Mouse (Mus musculus) stomach, postnatal 0 days (tissue): ENCODE data around the gene AI854703. TPM values are rescaled to one million over a fixed set of nuclear protein-coding genes. Genes with fewer than 3 reads are reported as not detected.

Experiments
- ATAC-seq: fragments of 200-750 bp; cut with Nextera tagmentation; 2 replicates; pipeline ENCODE4 v1.8.0; 2017; ENCODE audit not compliant: low FRiP score, low TSS enrichment
- DNase-seq: peaks from one replicate; pipeline ENCODE4 v3.0.0-alpha.2; 2016; ENCODE audit warnings: low spot score
- H3K27ac ChIP-seq: fragments of 300-500 bp; sonication (generic); replicated peaks from 2 replicates; pipeline ENCODE4 v1.5.1; 2014; ENCODE audit warnings: mild to moderate bottlenecking, control low read depth
- H3K27me3 ChIP-seq: fragments of 300-500 bp; sonication (generic); 2 replicates; pipeline ENCODE4 v1.6.1; 2014; ENCODE audit warnings: low read length; ENCODE audit not compliant: control insufficient read depth, insufficient read depth
- H3K36me3 ChIP-seq: fragments of 300-500 bp; sonication (generic); 2 replicates; pipeline ENCODE4 v1.6.1; 2014; ENCODE audit warnings: low read length, mixed read lengths; ENCODE audit not compliant: control insufficient read depth, insufficient read depth
- H3K4me1 ChIP-seq: fragments of 300-500 bp; sonication (generic); replicated peaks from 2 replicates; pipeline ENCODE4 v1.6.1; 2014; ENCODE audit warnings: antibody characterized with exemption; ENCODE audit not compliant: control insufficient read depth, insufficient read depth
- H3K4me2 ChIP-seq: fragments of 300-500 bp; sonication (generic); replicated peaks from 2 replicates; pipeline ENCODE4 v1.6.1; 2014; ENCODE audit warnings: low read depth, mild to moderate bottlenecking, control low read depth, moderate library complexity
- H3K4me3 ChIP-seq: fragments of 300-500 bp; sonication (generic); 2 replicates; pipeline ENCODE4 v1.5.1; 2014; ENCODE audit warnings: low read depth, low read length, control low read depth
- H3K9ac ChIP-seq: fragments of 300-500 bp; sonication (generic); 2 replicates; pipeline ENCODE4 v1.6.1; 2014; ENCODE audit warnings: mild to moderate bottlenecking, low read length, control low read depth, mixed read lengths
- H3K9me3 ChIP-seq: fragments of 300-500 bp; sonication (generic); 2 replicates; pipeline ENCODE4 v1.6.1; 2016; ENCODE audit warnings: low read length; ENCODE audit not compliant: control insufficient read depth
- CTCF ChIP-seq: IDR thresholded peaks from 2 replicates; pipeline ENCODE4 v1.5.1; 2016; ENCODE audit warnings: antibody characterized with exemption, low read depth, mild to moderate bottlenecking, moderate library complexity
- EP300 ChIP-seq: optimal IDR thresholded peaks from 2 replicates; pipeline ENCODE3; 2016; ENCODE audit warnings: antibody characterized with exemption
- WGBS: fragments of 180-500 bp; shearing (Covaris S2); extraction: QIAGEN DNeasy Blood & Tissue Kit; methylation state at CpG from one replicate; pipeline ENCODE4 v1.1.7; 2014; 5-methylcytosine and 5-hydroxymethylcytosine counted together
- polyA plus RNA-seq: library from polyadenylated mRNA; unstranded; fragments of >200 nt; fragmentation: Nextera tagmentation; extraction: Ambion mirVana; gene quantifications from 2 replicates; pipeline ENCODE4 v1.2.1, GENCODE M21; 2015

The AI854703 gene
- polyA plus RNA-seq, 1 experiment from 2014 or later = 0.76 TPM

GRCm38 (mm10) chr6:48677492-48678345 lies 51.2 kb downstream of the AI854703 start:
- Histone ChIP-seq H3K9me3 (no peaks in the 10 kb centered on the region), H3K36me3 (no peaks in the 10 kb centered on the region), H3K4me3 (no peak overlapping the region), H3K4me2 (no peak overlapping the region), H3K27me3 (no peaks in the 10 kb centered on the region), H3K4me1 (no peaks in the 10 kb centered on the region; the same call in 1 of the 2 replicates), H3K27ac (no peak overlapping the region), H3K9ac (no peak overlapping the region)
- TF ChIP-seq EP300 = no peak
- TF ChIP-seq CTCF = no peak
- ATAC-seq (no peak), DNase-seq (no peak)
- 92% methylated on average over 17 of the region's 17 CpGs for WGBS

DNA sequence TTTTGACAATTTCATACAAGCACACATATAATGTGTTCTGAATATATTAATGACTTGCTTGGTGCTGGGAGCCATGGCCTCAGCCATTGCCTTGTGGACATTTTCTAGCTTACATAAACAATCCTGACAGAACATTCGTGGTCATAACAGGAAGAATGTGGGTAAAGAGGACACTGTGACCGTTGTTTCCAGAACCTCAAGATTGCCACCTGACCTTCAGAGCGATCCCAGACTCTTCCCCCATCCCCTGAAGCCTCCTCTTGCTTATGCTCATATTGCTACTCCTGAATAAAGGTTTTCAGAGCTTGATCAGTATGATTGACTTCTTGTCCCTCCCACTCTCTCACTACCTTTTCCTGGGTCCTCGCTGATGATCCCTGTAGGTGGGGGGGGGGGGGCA lies 51.8 kb downstream of the AI854703 start:
- no peak overlapping the region for H3K27ac ChIP-seq
- 68% methylated on average over 4 of the region's 4 CpGs for WGBS
- H3K27me3 ChIP-seq = no peaks in the 10 kb centered on the region
- no peaks in the 10 kb centered on the region for H3K36me3 ChIP-seq
- H3K4me2 ChIP-seq = no peak overlapping the region
- H3K9me3 ChIP-seq = no peaks in the 10 kb centered on the region
- H3K9ac ChIP-seq = no peak overlapping the region
- H3K4me3 ChIP-seq = no peak overlapping the region
- H3K4me1 ChIP-seq = no peaks in the 10 kb centered on the region; the same call in 1 of the 2 replicates
- TF ChIP-seq EP300 = no peak
- no peak for TF ChIP-seq CTCF
- DNase-seq = no peak
- no peak for ATAC-seq

GRCm38 (mm10) chr6:48679701-48680100 lies 53.1 kb downstream of the AI854703 start:
- Histone ChIP-seq H3K27me3 (no peaks in the 10 kb centered on the region), H3K36me3 (no peaks in the 10 kb centered on the region), H3K27ac (no peak overlapping the region), H3K9ac (no peak overlapping the region), H3K4me2 (no peak overlapping the region), H3K4me1 (no peaks in the 10 kb centered on the region; the same call in 1 of the 2 replicates), H3K9me3 (no peaks in the 10 kb centered on the region), H3K4me3 (no peak overlapping the region)
- 74% methylated on average over 6 of the region's 6 CpGs for WGBS
- ATAC-seq (no peak), DNase-seq (no peak)
- TF ChIP-seq EP300 (no peak), CTCF (no peak)

GRCm38 (mm10) chr6:48680421-48680820 lies 53.9 kb downstream of the AI854703 start:
- DNase-seq = peak; percentile 2
- no peak for ATAC-seq
- H3K4me1 ChIP-seq = no peaks in the 10 kb centered on the region; the same call in 1 of the 2 replicates

DNA sequence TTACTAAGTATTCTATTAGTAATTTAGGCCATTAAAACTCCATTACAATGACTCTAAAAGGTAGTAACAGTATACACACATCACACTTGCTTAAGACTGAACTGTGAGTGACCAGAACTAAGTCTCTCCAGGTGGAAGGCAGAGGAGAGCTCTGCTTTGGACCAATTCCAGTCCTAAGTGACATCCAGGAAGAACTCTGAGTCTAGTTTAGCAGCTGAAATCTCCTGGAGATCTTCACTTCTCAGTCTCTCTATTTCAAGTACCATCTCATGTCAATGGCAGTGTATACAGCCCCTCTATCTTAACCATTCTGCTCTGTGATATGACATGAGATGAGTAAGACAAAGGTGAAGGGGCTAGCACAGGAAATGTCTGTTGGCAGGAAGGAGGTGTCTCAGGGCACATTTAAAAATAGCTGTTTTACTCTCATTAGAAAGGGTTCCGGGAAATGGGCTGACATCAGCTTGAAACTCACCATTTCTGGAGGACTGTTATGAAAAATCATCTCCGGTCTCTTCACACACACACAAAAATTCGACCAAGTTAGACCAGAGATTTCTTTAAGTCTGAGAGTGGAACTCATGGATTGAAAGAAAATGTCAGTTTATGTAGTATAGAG lies 55.0 kb downstream of the AI854703 start:
- no peak for TF ChIP-seq EP300
- no peak for TF ChIP-seq CTCF
- Histone ChIP-seq H3K9ac (no peak overlapping the region), H3K4me3 (no peak overlapping the region), H3K4me2 (no peak overlapping the region), H3K9me3 (no peaks in the 10 kb centered on the region), H3K4me1 (no peaks in the 10 kb centered on the region), H3K27me3 (no peaks in the 10 kb centered on the region), H3K36me3 (no peaks in the 10 kb centered on the region), H3K27ac (no peak overlapping the region)
- no peak for DNase-seq
- no peak for ATAC-seq
- WGBS = 68% methylated on average over 3 of the region's 3 CpGs

More at GRCm38 (mm10) chr6:48680421-48680820, 53.9 kb downstream of the AI854703 start:
- Histone ChIP-seq H3K36me3 (no peaks in the 10 kb centered on the region), H3K27ac (no peak overlapping the region), H3K27me3 (no peaks in the 10 kb centered on the region), H3K9ac (no peak overlapping the region), H3K4me2 (no peak overlapping the region), H3K4me3 (no peak overlapping the region), H3K9me3 (no peaks in the 10 kb centered on the region)
- 75% methylated on average over 5 of the region's 5 CpGs for WGBS
- no peak for TF ChIP-seq EP300
- no peak for TF ChIP-seq CTCF

DNA sequence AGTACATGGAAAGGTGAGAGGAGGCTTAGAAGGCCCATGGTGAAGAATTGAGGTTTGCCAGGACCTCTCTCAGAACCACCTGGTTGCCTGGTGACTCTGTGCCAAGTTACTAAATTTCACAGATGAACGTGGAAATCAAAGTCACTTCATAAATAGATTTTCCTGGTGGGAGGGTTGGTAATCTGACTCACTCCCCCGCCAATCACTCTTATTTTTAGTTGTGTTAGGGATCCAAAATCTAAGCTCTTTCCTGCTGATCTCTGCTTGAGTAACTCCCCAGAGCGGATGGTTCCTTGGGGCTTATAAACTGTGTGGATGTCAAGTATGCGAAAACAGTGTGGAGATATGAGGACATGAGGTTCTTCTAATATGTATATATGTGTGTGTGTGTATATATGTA lies 55.7 kb downstream of the AI854703 start:
- no peak overlapping the region for H3K4me3 ChIP-seq
- H3K27me3 ChIP-seq = no peaks in the 10 kb centered on the region
- no peak for TF ChIP-seq EP300
- no peaks in the 10 kb centered on the region for H3K36me3 ChIP-seq
- no peak for DNase-seq
- no peak for ATAC-seq
- H3K4me1 ChIP-seq = no peaks in the 10 kb centered on the region
- no peak overlapping the region for H3K4me2 ChIP-seq
- no peak overlapping the region for H3K9ac ChIP-seq
- no peaks in the 10 kb centered on the region for H3K9me3 ChIP-seq
- WGBS = 61% methylated on average over 4 of the region's 4 CpGs
- no peak overlapping the region for H3K27ac ChIP-seq

Other genes with a start within 250 kb of the AI854703 start
- 5.4 and 7.8 TPM in 2 replicates for gene Krba1, start 231.2 kb upstream of the AI854703 start, polyA plus RNA-seq
- gene Zfp467, start 180.9 kb upstream of the AI854703 start, polyA plus RNA-seq = 24.2 and 29.5 TPM in 2 replicates
- gene Sspo, start 178.5 kb upstream of the AI854703 start, polyA plus RNA-seq = 0.04 and 0.07 TPM in 2 replicates
- 22.1 and 23.0 TPM in 2 replicates for gene Atp6v0e2, start 89.1 kb upstream of the AI854703 start, polyA plus RNA-seq
- gene Lrrc61, start 72.0 kb upstream of the AI854703 start, polyA plus RNA-seq = 3.9 and 5.6 TPM in 2 replicates
- 273 and 283 TPM in 2 replicates for gene Rarres2, start 54.0 kb upstream of the AI854703 start, polyA plus RNA-seq
- gene Gm45021, start 37.2 kb upstream of the AI854703 start, polyA plus RNA-seq = not detected in 2 replicates
- 11.6 and 12.9 TPM in 2 replicates for gene Repin1, start 32.9 kb upstream of the AI854703 start, polyA plus RNA-seq
- gene Gm44965, start 32.8 kb upstream of the AI854703 start, polyA plus RNA-seq = not detected in 2 replicates
- gene Zfp775, start 24.7 kb upstream of the AI854703 start, polyA plus RNA-seq = 2.2 and 2.8 TPM in 2 replicates
- gene Gimap8, start 20.5 kb downstream of the AI854703 start, polyA plus RNA-seq = 0.74 and 0.93 TPM in 2 replicates
- gene Gimap9, start 49.4 kb downstream of the AI854703 start, polyA plus RNA-seq = 3.2 and 3.5 TPM in 2 replicates
- 8.0 and 8.5 TPM in 2 replicates for gene Gimap4, start 57.8 kb downstream of the AI854703 start, polyA plus RNA-seq
- 11.3 and 13.0 TPM in 2 replicates for gene Gimap6, start 81.5 kb downstream of the AI854703 start, polyA plus RNA-seq
- 0.59 TPM in 1 of 2 replicates, not detected in the other for gene Gm28053, start 91.8 kb downstream of the AI854703 start, polyA plus RNA-seq
- gene Gimap7, start 91.9 kb downstream of the AI854703 start, polyA plus RNA-seq = not detected in 2 replicates
- 7.2 and 7.8 TPM in 2 replicates for gene Gimap1, start 112.3 kb downstream of the AI854703 start, polyA plus RNA-seq
- 5.4 and 6.1 TPM in 2 replicates for gene Gimap5, start 119.4 kb downstream of the AI854703 start, polyA plus RNA-seq
- 0.07 and 0.10 TPM in 2 replicates for gene Gimap3, start 144.1 kb downstream of the AI854703 start, polyA plus RNA-seq
- 131 and 134 TPM in 2 replicates for gene Tmem176a, start 214.2 kb downstream of the AI854703 start, polyA plus RNA-seq
- gene Tmem176b, start 214.7 kb downstream of the AI854703 start, polyA plus RNA-seq = 245 and 254 TPM in 2 replicates
- not detected in 2 replicates for gene Aoc1, start 246.1 kb downstream of the AI854703 start, polyA plus RNA-seq